Mouse (Mus musculus): ENCODE data around the gene Cenpm. TPM values are rescaled to one million over a fixed set of nuclear protein-coding genes. Genes with fewer than 3 reads are reported as not detected.
A peak's percentile ranks its signal among the peaks of the same experiment; 100 is the strongest.
"Not testable (repeated sequence)": the region's sequence is repeated elsewhere in the genome, so short reads cannot be mapped to it uniquely, and the experiment has no call there.

Cenpm gene
- polyA plus RNA-seq, 2 experiments: 21.6 to 42.1 TPM

- DNase-seq (ENCODE audit: low read depth in 3 of 3, low spot score in 3 of 3): no peak
- Histone ChIP-seq H3K4me1 (replicated peaks; ENCODE audit: control insufficient read depth in 2 of 2, insufficient read depth in 2 of 2, low read length in 1 of 2) (peaks cover 5 to 10% of the 10 kb centered on the region in 2 experiments), H3K27me3 (ENCODE audit: control insufficient read depth, insufficient read depth, low read length) (no peaks in the 10 kb centered on the region), H3K4me3 (ENCODE audit: insufficient read depth in 1 of 2, low read depth in 2 of 2, low read length in 2 of 2) (no peak overlapping the region), H3K4me2 (ENCODE audit: low read depth) (no peak overlapping the region), H3K36me3 (replicated peaks; ENCODE audit: control insufficient read depth, insufficient read depth, low read depth) (no peaks in the 10 kb centered on the region), H3K9me3 (ENCODE audit: control insufficient read depth, low read length) (no peaks in the 10 kb centered on the region; the same call in 1 of the 2 replicates), H3K27ac (no peak overlapping the region), H3K9ac (replicated peaks) (no peak overlapping the region)
- TF ChIP-seq CTCF (IDR thresholded peaks at IDR 0.05; ENCODE audit: low read depth) (no peak), EP300 (IDR thresholded peaks at IDR 0.05; ENCODE audit: low read depth) (no peak)
- whole genome bisulfite sequencing (ENCODE audit: insufficient replicate concordance): 54% methylated on average over 3 of the region's 3 CpGs
- no peak for ATAC-seq (ENCODE audit: insufficient read depth)
Observed at GRCm38 (mm10) chr15:82247131-82247776, 2.7 kb upstream of the Cenpm start.

- H3K9me3 ChIP-seq (ENCODE audit: control insufficient read depth, low read length); ATAC-seq (ENCODE audit: insufficient read depth); H3K4me1 ChIP-seq (replicated peaks; ENCODE audit: control insufficient read depth in 2 of 2, insufficient read depth in 2 of 2, low read length in 1 of 2); H3K27me3 ChIP-seq (ENCODE audit: control insufficient read depth, insufficient read depth, low read length); H3K36me3 ChIP-seq (replicated peaks; ENCODE audit: control insufficient read depth, insufficient read depth, low read depth); DNase-seq (ENCODE audit: low read depth in 3 of 3, low spot score in 3 of 3): not testable (repeated sequence)
- H3K4me2 ChIP-seq (ENCODE audit: low read depth): peak overlapping the region; percentile 73
- H3K9ac ChIP-seq (replicated peaks): peak overlapping the region; percentile 67
- H3K4me3 ChIP-seq (ENCODE audit: insufficient read depth in 1 of 2, low read depth in 2 of 2, low read length in 2 of 2): peak overlapping the region; percentile 72 to 83
- 0 out of 2 replicates have a peak, but pooled peaks have one; percentile 4 for TF ChIP-seq EP300 (IDR thresholded peaks at IDR 0.05; ENCODE audit: low read depth)
- 22% methylated on average over 9 of the region's 9 CpGs for WGBS (ENCODE audit: insufficient replicate concordance)
- peak overlapping the region; percentile 30 for H3K27ac ChIP-seq
Observed at GRCm38 (mm10) chr15:82244805-82245161, 235 bp upstream of the Cenpm start.

- Histone ChIP-seq H3K27ac (peak overlapping the region; percentile 43), H3K9ac (replicated peaks) (peak overlapping the region; percentile 67), H3K4me3 (ENCODE audit: insufficient read depth in 1 of 2, low read depth in 2 of 2, low read length in 2 of 2) (peak overlapping the region; percentile 72 to 83), H3K9me3 (ENCODE audit: control insufficient read depth, low read length) (no peaks in the 10 kb centered on the region), H3K4me1 (replicated peaks; ENCODE audit: control insufficient read depth in 2 of 2, insufficient read depth in 2 of 2, low read length in 1 of 2) (peaks cover 5 to 10% of the 10 kb centered on the region in 2 experiments), H3K4me2 (ENCODE audit: low read depth) (peak overlapping the region; percentile 73), H3K36me3 (replicated peaks; ENCODE audit: control insufficient read depth, insufficient read depth, low read depth) (peaks cover 3% of the 10 kb centered on the region; the same call in 1 of the 2 replicates), H3K27me3 (ENCODE audit: control insufficient read depth, insufficient read depth, low read length) (no peaks in the 10 kb centered on the region)
- TF ChIP-seq EP300 (IDR thresholded peaks at IDR 0.05; ENCODE audit: low read depth) (no peak), CTCF (IDR thresholded peaks at IDR 0.05; ENCODE audit: low read depth) (no peak)
- 5% methylated on average over 12 of the region's 12 CpGs for whole genome bisulfite sequencing (ENCODE audit: insufficient replicate concordance)
- ATAC-seq (ENCODE audit: insufficient read depth) (no peak), DNase-seq (ENCODE audit: low read depth in 3 of 3, low spot score in 3 of 3) (no peak)
Observed at GRCm38 (mm10) chr15:82243742-82244114, 820 bp downstream of the Cenpm start.

- TF ChIP-seq CTCF (IDR thresholded peaks at IDR 0.05; ENCODE audit: low read depth): no peak
- TF ChIP-seq EP300 (IDR thresholded peaks at IDR 0.05; ENCODE audit: low read depth): no peak
- Histone ChIP-seq H3K27me3 (ENCODE audit: control insufficient read depth, insufficient read depth, low read length) (no peaks in the 10 kb centered on the region), H3K4me1 (replicated peaks; ENCODE audit: control insufficient read depth in 2 of 2, insufficient read depth in 2 of 2, low read length in 1 of 2) (peaks cover 5 to 10% of the 10 kb centered on the region in 2 experiments), H3K9me3 (ENCODE audit: control insufficient read depth, low read length) (no peaks in the 10 kb centered on the region), H3K36me3 (replicated peaks; ENCODE audit: control insufficient read depth, insufficient read depth, low read depth) (peaks cover 3% of the 10 kb centered on the region; the same call in 1 of the 2 replicates), H3K9ac (replicated peaks) (peak overlapping the region; percentile 67), H3K4me3 (ENCODE audit: insufficient read depth in 1 of 2, low read depth in 2 of 2, low read length in 2 of 2) (peak overlapping the region; percentile 72 to 83), H3K27ac (peak overlapping the region; percentile 43), H3K4me2 (ENCODE audit: low read depth) (peak overlapping the region; percentile 73)
- DNase-seq (ENCODE audit: low read depth in 3 of 3, low spot score in 3 of 3) (no peak), ATAC-seq (ENCODE audit: insufficient read depth) (no peak)
- WGBS (ENCODE audit: insufficient replicate concordance): 66% methylated on average over 3 of the region's 3 CpGs
Observed at GRCm38 (mm10) chr15:82243311-82243710, 1.2 kb downstream of the Cenpm start.

- TF ChIP-seq EP300 (IDR thresholded peaks at IDR 0.05; ENCODE audit: low read depth) (no peak), CTCF (IDR thresholded peaks at IDR 0.05; ENCODE audit: low read depth) (peak; percentile 99)
- Histone ChIP-seq H3K4me1 (replicated peaks; ENCODE audit: control insufficient read depth in 2 of 2, insufficient read depth in 2 of 2, low read length in 1 of 2) (peaks cover 0 to 2% of the 10 kb centered on the region in 2 experiments; a peak in 2 of 4 replicates), H3K36me3 (replicated peaks; ENCODE audit: control insufficient read depth, insufficient read depth, low read depth) (peaks cover 3% of the 10 kb centered on the region; the same call in 1 of the 2 replicates), H3K4me3 (ENCODE audit: insufficient read depth in 1 of 2, low read depth in 2 of 2, low read length in 2 of 2) (no peak overlapping the region), H3K27me3 (ENCODE audit: control insufficient read depth, insufficient read depth, low read length) (no peaks in the 10 kb centered on the region), H3K9ac (replicated peaks) (no peak overlapping the region), H3K27ac (no peak overlapping the region), H3K4me2 (ENCODE audit: low read depth) (no peak overlapping the region), H3K9me3 (ENCODE audit: control insufficient read depth, low read length) (no peaks in the 10 kb centered on the region)
- peak; percentile 70 for ATAC-seq (ENCODE audit: insufficient read depth)
- 14% methylated on average over 5 of the region's 5 CpGs for WGBS (ENCODE audit: insufficient replicate concordance)
- DNase-seq (ENCODE audit: low read depth in 3 of 3, low spot score in 3 of 3): peak; percentile 55 to 66 (median 63)
Observed at GRCm38 (mm10) chr15:82236565-82236964, 8.0 kb downstream of the Cenpm start.
